Mouse (Mus musculus): ENCODE data around the gene Acin1. TPM values are rescaled to one million over a fixed set of nuclear protein-coding genes. Genes with fewer than 3 reads are reported as not detected.

Acin1 gene
- polyA plus RNA-seq, 1 experiment: 107 TPM

DNA sequence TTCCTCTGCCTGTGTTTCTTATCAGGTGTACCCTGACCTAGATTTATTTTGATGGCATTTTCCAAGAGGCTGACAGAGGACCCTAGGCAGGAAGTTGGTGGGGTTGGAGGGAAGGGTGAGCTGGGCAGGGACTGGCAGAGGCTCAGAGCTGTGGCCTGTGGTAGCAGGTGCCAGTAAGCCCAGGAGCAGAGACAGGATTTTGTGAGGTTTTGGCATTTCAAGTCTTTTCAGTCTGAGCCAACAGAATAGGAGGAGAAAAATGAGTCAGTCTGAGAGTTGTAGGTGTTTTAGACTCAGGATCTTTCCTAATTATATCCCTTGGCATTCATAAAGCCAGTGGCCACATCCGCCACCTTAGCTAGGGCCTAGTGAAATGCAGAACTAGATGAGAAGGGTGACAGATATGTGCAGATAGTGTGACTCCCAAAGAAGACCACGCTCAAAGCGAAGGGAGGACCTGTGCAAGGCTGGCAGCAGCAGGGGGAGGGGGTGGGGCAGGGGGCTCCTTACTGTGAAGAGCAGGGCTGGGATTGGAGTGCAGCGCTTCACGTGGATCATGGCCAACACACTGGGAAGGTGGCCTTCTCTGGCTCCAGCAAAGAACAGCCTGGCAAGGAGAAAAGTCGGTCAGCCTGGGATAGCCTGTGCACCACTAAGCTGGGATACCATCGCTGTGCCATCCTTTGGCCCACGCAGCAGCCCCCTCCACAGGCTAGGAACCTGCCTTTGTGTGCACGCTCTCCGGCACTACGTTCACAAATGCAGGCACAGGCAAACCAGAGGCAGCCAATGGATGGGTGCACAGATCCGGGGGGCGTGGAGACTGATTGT lies 42.3 kb upstream of the Acin1 start:
- no peak for TF ChIP-seq MYOG (IDR thresholded peaks at IDR 0.05; ENCODE audit: control insufficient read depth, extremely low read depth, insufficient read length)
- TF ChIP-seq FOSL1 (IDR thresholded peaks at IDR 0.05; ENCODE audit: insufficient read depth, low read length, poor library complexity, severe bottlenecking): no peak
- TF ChIP-seq USF1 (IDR thresholded peaks at IDR 0.05; ENCODE audit: low read depth): no peak
- TF ChIP-seq CTCF (IDR thresholded peaks at IDR 0.05; ENCODE audit: control insufficient read depth, insufficient read depth, insufficient read length): no peak
- no peak for TF ChIP-seq CEBPB (IDR thresholded peaks at IDR 0.05; ENCODE audit: low read depth)
- TF ChIP-seq MAX (IDR thresholded peaks at IDR 0.05): no peak
- TF ChIP-seq MYOD1 (IDR thresholded peaks at IDR 0.05; ENCODE audit: control insufficient read depth, insufficient read length, low read depth): no peak
- H3K4me3 ChIP-seq (ENCODE audit: insufficient read depth, poor library complexity, severe bottlenecking): no peak overlapping the region
- no peak overlapping the region for H3ac ChIP-seq (ENCODE audit: control insufficient read depth, insufficient read length, low read depth)
- H3K36me3 ChIP-seq (ENCODE audit: control insufficient read depth, insufficient read depth): no peaks in the 10 kb centered on the region
- H3K79me2 ChIP-seq (ENCODE audit: control insufficient read depth, insufficient read depth): no peaks in the 10 kb centered on the region
- H3K79me3 ChIP-seq (ENCODE audit: low read depth): no peaks in the 10 kb centered on the region
- H3K27me3 ChIP-seq (ENCODE audit: control insufficient read depth, insufficient read depth, insufficient read length): peaks cover 59% of the 10 kb centered on the region

GRCm38 (mm10) chr14:54727565-54727964 lies 40.8 kb upstream of the Acin1 start:
- H3K79me3 ChIP-seq (ENCODE audit: low read depth): no peaks in the 10 kb centered on the region
- no peak overlapping the region for H3K4me3 ChIP-seq (ENCODE audit: insufficient read depth, poor library complexity, severe bottlenecking)
- H3K79me2 ChIP-seq (ENCODE audit: control insufficient read depth, insufficient read depth): no peaks in the 10 kb centered on the region
- no peaks in the 10 kb centered on the region for H3K36me3 ChIP-seq (ENCODE audit: control insufficient read depth, insufficient read depth)
- H3K27me3 ChIP-seq (ENCODE audit: control insufficient read depth, insufficient read depth, insufficient read length): peaks cover 59% of the 10 kb centered on the region
- TF ChIP-seq MAX (IDR thresholded peaks at IDR 0.05): no peak
- no peak for TF ChIP-seq USF1 (IDR thresholded peaks at IDR 0.05; ENCODE audit: low read depth)
- no peak for TF ChIP-seq CTCF (IDR thresholded peaks at IDR 0.05; ENCODE audit: control insufficient read depth, insufficient read depth, insufficient read length)
- no peak overlapping the region for H3ac ChIP-seq (ENCODE audit: control insufficient read depth, insufficient read length, low read depth)

DNA sequence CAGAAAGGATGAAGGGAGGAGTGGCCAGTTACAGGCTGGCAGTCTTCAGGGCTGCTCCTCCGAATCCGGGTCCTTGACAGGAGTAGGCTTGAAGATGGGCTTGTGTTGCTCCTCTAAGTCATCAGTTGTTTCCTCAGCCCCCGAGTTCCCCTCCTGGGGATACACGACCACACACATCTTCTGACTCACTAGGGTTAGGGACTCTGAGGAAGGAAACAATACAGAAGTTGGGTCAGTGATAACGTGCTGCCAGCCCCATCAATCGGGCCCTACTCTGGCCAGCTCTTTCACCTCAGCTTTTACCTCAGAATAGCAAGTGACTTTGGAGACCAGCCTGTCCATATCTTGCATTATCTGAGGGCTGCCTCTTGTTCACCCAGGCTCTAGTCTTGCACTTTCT lies 37.3 kb upstream of the Acin1 start:
- TF ChIP-seq FOSL1 (IDR thresholded peaks at IDR 0.05; ENCODE audit: insufficient read depth, low read length, poor library complexity, severe bottlenecking): no peak
- no peak for TF ChIP-seq CTCF (IDR thresholded peaks at IDR 0.05; ENCODE audit: control insufficient read depth, insufficient read depth, insufficient read length)
- TF ChIP-seq MYOG (IDR thresholded peaks at IDR 0.05; ENCODE audit: control insufficient read depth, extremely low read depth, insufficient read length): no peak
- TF ChIP-seq MAX (IDR thresholded peaks at IDR 0.05): no peak
- TF ChIP-seq USF1 (IDR thresholded peaks at IDR 0.05; ENCODE audit: low read depth): no peak
- TF ChIP-seq CEBPB (IDR thresholded peaks at IDR 0.05; ENCODE audit: low read depth): no peak
- no peak for TF ChIP-seq MYOD1 (IDR thresholded peaks at IDR 0.05; ENCODE audit: control insufficient read depth, insufficient read length, low read depth)
- Histone ChIP-seq H3K36me3 (ENCODE audit: control insufficient read depth, insufficient read depth) (no peaks in the 10 kb centered on the region), H3ac (ENCODE audit: control insufficient read depth, insufficient read length, low read depth) (no peak overlapping the region), H3K27me3 (ENCODE audit: control insufficient read depth, insufficient read depth, insufficient read length) (peaks cover 45% of the 10 kb centered on the region), H3K4me3 (ENCODE audit: insufficient read depth, poor library complexity, severe bottlenecking) (no peak overlapping the region), H3K79me3 (ENCODE audit: low read depth) (no peaks in the 10 kb centered on the region), H3K79me2 (ENCODE audit: control insufficient read depth, insufficient read depth) (no peaks in the 10 kb centered on the region)

- Histone ChIP-seq H3K27me3 (ENCODE audit: control insufficient read depth, insufficient read depth, insufficient read length) (peaks cover 40% of the 10 kb centered on the region), H3K4me3 (ENCODE audit: insufficient read depth, poor library complexity, severe bottlenecking) (no peak overlapping the region), H3K36me3 (ENCODE audit: control insufficient read depth, insufficient read depth) (no peaks in the 10 kb centered on the region), H3ac (ENCODE audit: control insufficient read depth, insufficient read length, low read depth) (no peak overlapping the region), H3K79me3 (ENCODE audit: low read depth) (no peaks in the 10 kb centered on the region), H3K79me2 (ENCODE audit: control insufficient read depth, insufficient read depth) (no peaks in the 10 kb centered on the region)
- TF ChIP-seq CEBPB (IDR thresholded peaks at IDR 0.05; ENCODE audit: low read depth): no peak
- TF ChIP-seq CTCF (IDR thresholded peaks at IDR 0.05; ENCODE audit: control insufficient read depth, insufficient read depth, insufficient read length): no peak
- no peak for TF ChIP-seq MYOG (IDR thresholded peaks at IDR 0.05; ENCODE audit: control insufficient read depth, extremely low read depth, insufficient read length)
- no peak for TF ChIP-seq MAX (IDR thresholded peaks at IDR 0.05)
Observed at GRCm38 (mm10) chr14:54721711-54722110, 35.0 kb upstream of the Acin1 start.

- no peaks in the 10 kb centered on the region for H3K79me3 ChIP-seq (ENCODE audit: low read depth)
- H3K36me3 ChIP-seq (ENCODE audit: control insufficient read depth, insufficient read depth): no peaks in the 10 kb centered on the region
- H3ac ChIP-seq (ENCODE audit: control insufficient read depth, insufficient read length, low read depth): no peak overlapping the region
- TF ChIP-seq CEBPB (IDR thresholded peaks at IDR 0.05; ENCODE audit: low read depth) (no peak), CTCF (IDR thresholded peaks at IDR 0.05; ENCODE audit: control insufficient read depth, insufficient read depth, insufficient read length) (no peak), MAX (IDR thresholded peaks at IDR 0.05) (no peak), MYOG (IDR thresholded peaks at IDR 0.05; ENCODE audit: control insufficient read depth, extremely low read depth, insufficient read length) (no peak), MYOD1 (IDR thresholded peaks at IDR 0.05; ENCODE audit: control insufficient read depth, insufficient read length, low read depth) (no peak), FOSL1 (IDR thresholded peaks at IDR 0.05; ENCODE audit: insufficient read depth, low read length, poor library complexity, severe bottlenecking) (no peak), USF1 (IDR thresholded peaks at IDR 0.05; ENCODE audit: low read depth) (no peak)
- no peaks in the 10 kb centered on the region for H3K79me2 ChIP-seq (ENCODE audit: control insufficient read depth, insufficient read depth)
- peaks cover 43% of the 10 kb centered on the region for H3K27me3 ChIP-seq (ENCODE audit: control insufficient read depth, insufficient read depth, insufficient read length)
- H3K4me3 ChIP-seq (ENCODE audit: insufficient read depth, poor library complexity, severe bottlenecking): no peak overlapping the region
Observed at GRCm38 (mm10) chr14:54720654-54721350, 34.1 kb upstream of the Acin1 start.

All from C2C12 (cell line).